Mouse (Mus musculus) kidney, embryonic 14.5 days (tissue): ENCODE measurements around the gene Col4a1. TPM values are rescaled to one million over a fixed set of nuclear protein-coding genes. Genes with fewer than 3 reads are reported as not detected.
A peak's percentile ranks its signal among the peaks of the same experiment; 100 is the strongest.

Experiments
- ATAC-seq: fragments of 200-750 bp; cut with Nextera tagmentation; 2 replicates; pipeline ENCODE4 v1.8.0; 2017; ENCODE audit warnings: moderate number of reproducible peaks, mild to moderate bottlenecking, moderate TSS enrichment, moderate library complexity; ENCODE audit not compliant: low FRiP score, low TSS enrichment
- H3K27ac ChIP-seq: fragments of 300-500 bp; sonication (generic); 2 replicates; pipeline ENCODE4 v1.5.1; 2014; ENCODE audit warnings: low read depth, mild to moderate bottlenecking, low read length, moderate library complexity, mixed read lengths
- H3K27me3 ChIP-seq: fragments of 300-500 bp; sonication (generic); 2 replicates; pipeline ENCODE4 v1.6.1; 2014; ENCODE audit warnings: mild to moderate bottlenecking, low read length; ENCODE audit not compliant: control insufficient read depth, insufficient read depth
- H3K36me3 ChIP-seq: fragments of 300-500 bp; sonication (generic); 2 replicates; pipeline ENCODE4 v1.6.1; 2014; ENCODE audit warnings: low read length, mixed read lengths; ENCODE audit not compliant: control insufficient read depth, insufficient read depth
- H3K4me1 ChIP-seq: fragments of 300-500 bp; sonication (generic); 2 replicates; pipeline ENCODE4 v1.6.1; 2014; ENCODE audit warnings: low read length, mixed read lengths; ENCODE audit not compliant: control insufficient read depth, insufficient read depth
- H3K4me2 ChIP-seq: fragments of 300-500 bp; sonication (generic); replicated peaks from 2 replicates; pipeline ENCODE4 v1.6.1; 2014; ENCODE audit warnings: low read depth, mild to moderate bottlenecking, low read length
- H3K4me3 ChIP-seq: fragments of 300-500 bp; sonication (generic); 2 replicates; pipeline ENCODE4 v1.5.1; 2014; ENCODE audit warnings: mild to moderate bottlenecking, low read length
- H3K9ac ChIP-seq: fragments of 300-500 bp; sonication (generic); 2 replicates; pipeline ENCODE4 v1.6.1; 2014; ENCODE audit warnings: low read depth, mild to moderate bottlenecking, low read length, moderate library complexity
- H3K9me3 ChIP-seq: fragments of 300-500 bp; sonication (generic); 2 replicates; pipeline ENCODE4 v1.6.1; 2016; ENCODE audit warnings: low read length; ENCODE audit not compliant: control insufficient read depth
- WGBS: fragments of 180-500 bp; shearing (Covaris S2); extraction: QIAGEN DNeasy Blood & Tissue Kit; methylation state at CpG from one replicate; pipeline ENCODE4 v1.1.7; 2014; 5-methylcytosine and 5-hydroxymethylcytosine counted together
- polyA plus RNA-seq: library from polyadenylated mRNA; unstranded; fragments of >200 nt; fragmentation: Nextera tagmentation; extraction: Ambion mirVana; gene quantifications from 2 replicates; pipeline ENCODE4 v1.2.1, GENCODE M21; 2014

The Col4a1 gene
- polyA plus RNA-seq, 1 experiment from 2014 or later = 322 TPM

DNA sequence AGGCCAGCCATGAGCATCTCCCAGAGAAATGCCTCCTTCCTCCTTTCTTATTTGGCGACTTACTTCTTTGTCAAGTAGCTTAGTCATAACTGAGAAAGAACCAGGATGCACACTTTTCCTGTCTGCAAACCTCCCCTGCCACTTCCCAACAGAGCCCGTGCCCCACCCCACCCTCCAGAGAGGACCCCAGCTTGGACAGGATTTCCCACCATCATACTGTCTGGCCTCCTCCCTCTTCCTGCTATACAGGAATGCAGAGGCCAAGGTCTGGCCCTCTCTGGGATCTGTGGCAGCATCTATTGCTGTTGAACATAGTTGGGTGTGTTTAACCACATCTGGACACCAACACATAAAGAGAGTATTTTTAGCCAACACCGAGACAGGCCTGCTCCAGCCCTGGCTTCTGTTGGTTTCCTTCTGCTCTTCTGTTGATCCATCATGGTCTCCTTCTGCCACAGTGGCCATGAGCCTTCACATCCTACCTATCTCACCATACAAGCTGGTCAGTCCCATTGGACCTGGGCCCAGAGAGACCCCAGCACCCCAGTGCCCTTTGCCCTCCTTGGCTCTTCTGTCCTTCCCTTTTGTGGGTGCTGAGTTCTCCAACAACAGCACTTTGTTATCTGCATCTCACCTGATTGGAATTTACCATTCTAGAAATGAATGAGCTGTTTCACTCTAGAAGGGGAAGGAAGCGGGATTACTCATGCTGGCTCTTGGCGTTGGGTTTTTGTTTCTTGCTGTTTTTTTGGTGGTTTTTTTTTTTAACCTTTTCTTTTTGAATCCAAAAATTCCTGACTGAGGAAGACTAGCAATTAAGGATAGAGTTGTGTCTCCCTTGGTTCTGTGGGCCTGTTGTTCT is 10.3 kb upstream of the Col4a1 start:
- 86% methylated on average over 5 of the region's 5 CpGs for WGBS
- peaks cover 8% of the 10 kb centered on the region; the same call in 1 of the 2 replicates for H3K36me3 ChIP-seq
- H3K9ac ChIP-seq = no peak overlapping the region
- no peak overlapping the region for H3K4me2 ChIP-seq
- ATAC-seq = no peak
- H3K27ac ChIP-seq = peak overlapping the region; percentile 47; the same call in 1 of the 2 replicates
- H3K27me3 ChIP-seq = no peaks in the 10 kb centered on the region
- H3K9me3 ChIP-seq = no peaks in the 10 kb centered on the region
- H3K4me3 ChIP-seq = no peak overlapping the region
- H3K4me1 ChIP-seq = peaks cover 27% of the 10 kb centered on the region

DNA sequence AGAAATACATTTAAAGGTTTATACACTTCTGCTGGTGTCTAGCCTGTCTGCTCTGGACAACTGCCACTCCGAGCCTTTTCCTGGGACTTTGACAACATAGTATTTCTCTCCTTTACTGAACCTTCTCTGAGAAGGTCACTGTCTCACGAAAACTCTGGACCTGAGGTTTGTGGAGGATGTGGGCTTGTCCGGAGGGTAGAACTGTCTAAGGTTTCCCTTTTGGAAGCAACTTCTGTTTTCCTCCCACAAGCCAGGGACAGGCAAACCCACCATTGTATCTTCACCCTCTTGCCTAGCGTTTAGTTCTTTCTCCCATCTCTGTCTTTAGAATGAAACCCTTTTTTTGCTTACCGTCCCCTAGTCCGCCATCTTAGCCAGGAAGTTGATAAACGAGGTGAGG is 9.2 kb upstream of the Col4a1 start:
- no peak for ATAC-seq
- H3K4me2 ChIP-seq = no peak overlapping the region
- no peak overlapping the region for H3K9ac ChIP-seq
- H3K27me3 ChIP-seq = no peaks in the 10 kb centered on the region
- peaks cover 21% of the 10 kb centered on the region for H3K4me1 ChIP-seq
- H3K27ac ChIP-seq = 0 out of 2 replicates have a peak overlapping the region, but pooled peaks have one; percentile 47
- no peak overlapping the region for H3K4me3 ChIP-seq
- H3K9me3 ChIP-seq = no peaks in the 10 kb centered on the region
- peaks cover 12% of the 10 kb centered on the region for H3K36me3 ChIP-seq
- 72% methylated on average over 7 of the region's 7 CpGs for WGBS

- Histone ChIP-seq H3K4me3 (no peak overlapping the region), H3K4me1 (peaks cover 15% of the 10 kb centered on the region), H3K9me3 (no peaks in the 10 kb centered on the region), H3K27me3 (no peaks in the 10 kb centered on the region), H3K9ac (no peak overlapping the region), H3K4me2 (no peak overlapping the region), H3K36me3 (peaks cover 13% of the 10 kb centered on the region), H3K27ac (no peak overlapping the region)
- WGBS = 86% methylated on average over 11 of the region's 11 CpGs
- ATAC-seq = no peak
Measured at GRCm38 (mm10) chr8:11319405-11319804, 6.8 kb upstream of the Col4a1 start.

GRCm38 (mm10) chr8:11316118-11316517 is 3.5 kb upstream of the Col4a1 start:
- ATAC-seq = no peak
- 87% methylated on average over 6 of the region's 6 CpGs for WGBS

DNA sequence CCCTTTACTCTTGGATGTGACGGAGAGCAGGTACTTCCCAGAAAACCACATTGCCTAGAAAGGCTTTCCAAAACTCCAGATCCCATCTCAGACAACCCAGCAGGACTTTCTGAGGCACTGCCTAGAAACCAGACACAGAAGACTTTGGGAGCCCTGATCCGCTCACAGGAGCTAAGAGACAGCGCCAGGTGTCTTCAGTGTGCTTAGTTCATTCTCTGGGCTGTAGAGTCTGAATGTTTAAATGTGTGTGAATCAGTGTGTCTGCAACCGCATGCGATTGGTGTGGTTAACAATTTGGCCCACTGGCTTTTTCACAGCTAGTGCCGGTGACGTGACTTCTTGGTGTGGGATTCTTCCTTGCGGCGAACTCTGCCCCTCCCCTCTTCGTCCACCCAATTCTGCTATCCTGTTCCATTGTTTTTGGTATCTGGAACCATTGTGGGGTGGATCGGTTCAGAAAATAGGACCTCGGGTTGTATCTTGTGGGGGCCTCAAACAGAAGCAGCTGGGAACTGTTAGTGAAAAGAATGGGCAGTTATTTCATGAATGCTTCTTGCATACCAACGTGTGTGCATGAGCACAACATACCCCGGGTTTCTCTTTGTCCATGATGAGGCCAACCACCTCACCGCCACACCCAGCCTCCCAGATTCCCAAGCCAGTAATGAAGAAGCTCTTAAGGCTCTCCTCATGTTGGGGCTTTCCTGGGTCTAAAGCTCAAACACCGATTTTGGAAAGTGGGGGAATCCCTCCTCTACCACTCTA is 2.7 kb upstream of the Col4a1 start:
- Histone ChIP-seq H3K36me3 (peaks cover 13% of the 10 kb centered on the region), H3K9ac (no peak overlapping the region; the same call in 1 of the 2 replicates), H3K4me2 (peak overlapping the region; percentile 82), H3K4me1 (peaks cover 21% of the 10 kb centered on the region), H3K27ac (no peak overlapping the region), H3K27me3 (no peaks in the 10 kb centered on the region), H3K4me3 (peak overlapping the region; percentile 87; the same call in 1 of the 2 replicates), H3K9me3 (no peaks in the 10 kb centered on the region)
- 86% methylated on average over 16 of the region's 16 CpGs for WGBS
- no peak for ATAC-seq

More at GRCm38 (mm10) chr8:11316118-11316517, 3.5 kb upstream of the Col4a1 start:
- no peak overlapping the region for H3K4me3 ChIP-seq
- H3K9ac ChIP-seq = no peak overlapping the region
- peaks cover 16% of the 10 kb centered on the region for H3K4me1 ChIP-seq
- H3K4me2 ChIP-seq = no peak overlapping the region
- H3K9me3 ChIP-seq = no peaks in the 10 kb centered on the region
- no peak overlapping the region for H3K27ac ChIP-seq
- no peaks in the 10 kb centered on the region for H3K27me3 ChIP-seq
- peaks cover 13% of the 10 kb centered on the region for H3K36me3 ChIP-seq

DNA sequence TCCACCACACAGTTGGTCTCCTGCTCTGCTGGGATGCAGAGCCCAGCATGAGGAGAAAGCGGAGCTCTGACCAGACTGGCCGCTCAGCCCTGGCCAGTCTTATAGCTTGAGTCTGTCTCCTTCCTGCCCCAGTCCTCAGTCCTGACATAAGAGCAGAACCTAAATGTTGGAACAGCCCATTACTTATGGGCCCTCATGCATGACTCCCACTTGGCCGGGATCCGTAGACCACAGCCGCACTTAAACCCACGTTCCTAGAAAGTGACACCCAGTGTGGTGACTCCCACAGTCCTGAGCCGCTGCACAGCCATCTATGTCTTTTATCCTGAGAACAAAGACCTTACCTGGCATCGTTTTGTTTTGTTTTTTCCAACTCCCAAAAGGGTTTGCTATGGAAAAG is 2.0 kb upstream of the Col4a1 start:
- peak overlapping the region; percentile 87 for H3K4me3 ChIP-seq
- peak; percentile 36; the same call in 1 of the 2 replicates for ATAC-seq
- H3K9ac ChIP-seq = peak overlapping the region; percentile 95; the same call in 1 of the 2 replicates
- H3K4me2 ChIP-seq = peak overlapping the region; percentile 82
- peaks cover 28% of the 10 kb centered on the region for H3K4me1 ChIP-seq
- H3K36me3 ChIP-seq = peaks cover 13% of the 10 kb centered on the region
- no peaks in the 10 kb centered on the region for H3K27me3 ChIP-seq
- WGBS = 35% methylated on average over 8 of the region's 8 CpGs
- H3K9me3 ChIP-seq = no peaks in the 10 kb centered on the region
- H3K27ac ChIP-seq = no peak overlapping the region; the same call in 1 of the 2 replicates

- Histone ChIP-seq H3K9me3 (no peaks in the 10 kb centered on the region), H3K4me2 (peak overlapping the region; percentile 82), H3K4me3 (peak overlapping the region; percentile 87), H3K4me1 (peaks cover 38% of the 10 kb centered on the region), H3K36me3 (peaks cover 9% of the 10 kb centered on the region), H3K9ac (peak overlapping the region; percentile 95), H3K27ac (peak overlapping the region; percentile 71), H3K27me3 (no peaks in the 10 kb centered on the region)
- 1% methylated on average over 45 of the region's 45 CpGs for WGBS
- peak; percentile 33 for ATAC-seq
Measured at GRCm38 (mm10) chr8:11313176-11314111, 818 bp upstream of the Col4a1 start.

GRCm38 (mm10) chr8:11311681-11312348 is 811 bp downstream of the Col4a1 start:
- peaks cover 14% of the 10 kb centered on the region for H3K36me3 ChIP-seq
- 0 out of 2 replicates have a peak, but pooled peaks have one; percentile 0 for ATAC-seq
- no peaks in the 10 kb centered on the region for H3K27me3 ChIP-seq
- peak overlapping the region; percentile 87 for H3K4me3 ChIP-seq
- H3K4me2 ChIP-seq = peak overlapping the region; percentile 82
- no peaks in the 10 kb centered on the region for H3K9me3 ChIP-seq
- under 1% methylated on average over 34 of the region's 34 CpGs for WGBS
- H3K4me1 ChIP-seq = peaks cover 40% of the 10 kb centered on the region
- peak overlapping the region; percentile 95 for H3K9ac ChIP-seq
- peak overlapping the region; percentile 89 for H3K27ac ChIP-seq
